Mouse (Mus musculus) hindbrain, postnatal 0 days (tissue): ENCODE data around the gene Tent5c. TPM values are rescaled to one million over a fixed set of nuclear protein-coding genes. Genes with fewer than 3 reads are reported as not detected.
A peak's percentile ranks its signal among the peaks of the same experiment; 100 is the strongest.

Experiments
- ATAC-seq: fragments of 200-750 bp; cut with Nextera tagmentation; 2 replicates; pipeline ENCODE4 v1.8.0; 2017; ENCODE audit warnings: mild to moderate bottlenecking, moderate TSS enrichment, moderate library complexity
- DNase-seq: peaks from one replicate; pipeline ENCODE4 v3.0.0-alpha.2; 2015; ENCODE audit warnings: low spot score
- H3K27ac ChIP-seq: fragments of 300-500 bp; sonication (generic); 2 replicates; pipeline ENCODE4 v1.5.1; 2014; ENCODE audit warnings: mild to moderate bottlenecking
- H3K27me3 ChIP-seq: fragments of 300-500 bp; sonication (generic); 2 replicates; pipeline ENCODE4 v1.6.1; 2014; ENCODE audit warnings: low read length, mixed read lengths; ENCODE audit not compliant: insufficient read depth
- H3K36me3 ChIP-seq: fragments of 300-500 bp; sonication (generic); 2 replicates; pipeline ENCODE4 v1.6.1; 2014; ENCODE audit warnings: low read length, mixed read lengths; ENCODE audit not compliant: insufficient read depth
- H3K4me1 ChIP-seq: fragments of 300-500 bp; sonication (generic); 2 replicates; pipeline ENCODE4 v1.6.1; 2014; ENCODE audit warnings: antibody characterized with exemption, low read length, mixed read lengths; ENCODE audit not compliant: insufficient read depth
- H3K4me2 ChIP-seq: fragments of 300-500 bp; sonication (generic); 2 replicates; pipeline ENCODE4 v1.6.1; 2014; ENCODE audit warnings: low read depth, mild to moderate bottlenecking, low read length, moderate library complexity, mixed read lengths
- H3K4me3 ChIP-seq: fragments of 300-500 bp; sonication (generic); 2 replicates; pipeline ENCODE4 v1.5.1; 2014; ENCODE audit warnings: low read length
- H3K9ac ChIP-seq: fragments of 300-500 bp; sonication (generic); replicated peaks from 2 replicates; pipeline ENCODE4 v1.6.1; 2014; ENCODE audit warnings: mild to moderate bottlenecking, low read length, moderate library complexity, mixed read lengths
- H3K9me3 ChIP-seq: fragments of 300-500 bp; sonication (generic); 2 replicates; pipeline ENCODE4 v1.6.1; 2016; ENCODE audit warnings: low read length, mixed read lengths
- CTCF ChIP-seq: IDR thresholded peaks from 2 replicates; pipeline ENCODE4 v1.5.1; 2016; ENCODE audit warnings: antibody characterized with exemption, control low read depth, low read depth
- WGBS: fragments of 180-500 bp; shearing (Covaris S2); extraction: QIAGEN DNeasy Blood & Tissue Kit; methylation state at CpG from one replicate; pipeline ENCODE4 v1.1.7; 2014; 5-methylcytosine and 5-hydroxymethylcytosine counted together
- polyA plus RNA-seq: library from polyadenylated mRNA; unstranded; fragments of >200 nt; fragmentation: Nextera tagmentation; extraction: Ambion mirVana; gene quantifications from 2 replicates; pipeline ENCODE4 v1.2.1, GENCODE M21; 2015
- total RNA-seq: library from RNA; depleted of rRNA; stranded (reverse); fragments of >200 nt; gene quantifications from 2 replicates; pipeline ENCODE4 v1.2.3, GENCODE M21; 2014

The Tent5c gene
- total and polyA plus RNA-seq, 2 experiments from 2014 or later = 1.2 to 3.7 TPM

- H3K27me3 ChIP-seq = no peaks in the 10 kb centered on the region
- no peak overlapping the region for H3K4me3 ChIP-seq
- WGBS = 75% methylated on average over 6 of the region's 6 CpGs
- no peaks in the 10 kb centered on the region for H3K9me3 ChIP-seq
- ATAC-seq (no peak), DNase-seq (no peak)
- no peak overlapping the region for H3K27ac ChIP-seq
- H3K9ac ChIP-seq = no peak overlapping the region
- no peak overlapping the region for H3K4me2 ChIP-seq
- H3K4me1 ChIP-seq = no peaks in the 10 kb centered on the region
- TF ChIP-seq CTCF = no peak
- H3K36me3 ChIP-seq = no peaks in the 10 kb centered on the region
Measured at GRCm38 (mm10) chr3:100503882-100504281, 14.8 kb upstream of the Tent5c start.

- Histone ChIP-seq H3K9me3 (no peaks in the 10 kb centered on the region), H3K9ac (no peak overlapping the region), H3K27me3 (no peaks in the 10 kb centered on the region), H3K4me1 (no peaks in the 10 kb centered on the region), H3K4me3 (no peak overlapping the region), H3K36me3 (no peaks in the 10 kb centered on the region), H3K4me2 (no peak overlapping the region), H3K27ac (no peak overlapping the region)
- no peak for TF ChIP-seq CTCF
- WGBS = 86% methylated on average over 6 of the region's 6 CpGs
- ATAC-seq (no peak), DNase-seq (no peak)
Measured at GRCm38 (mm10) chr3:100502516-100502915, 13.4 kb upstream of the Tent5c start.

GRCm38 (mm10) chr3:100501899-100502298 lies 12.8 kb upstream of the Tent5c start:
- no peak overlapping the region for H3K9ac ChIP-seq
- no peaks in the 10 kb centered on the region for H3K9me3 ChIP-seq
- no peak for ATAC-seq
- no peaks in the 10 kb centered on the region for H3K4me1 ChIP-seq
- no peaks in the 10 kb centered on the region for H3K27me3 ChIP-seq
- DNase-seq = no peak
- no peak overlapping the region for H3K4me2 ChIP-seq
- no peak overlapping the region for H3K4me3 ChIP-seq
- no peak overlapping the region for H3K27ac ChIP-seq
- TF ChIP-seq CTCF = no peak
- no peaks in the 10 kb centered on the region for H3K36me3 ChIP-seq

GRCm38 (mm10) chr3:100496081-100496480 lies 7.0 kb upstream of the Tent5c start:
- Histone ChIP-seq H3K27ac (no peak overlapping the region), H3K9me3 (no peaks in the 10 kb centered on the region), H3K4me3 (no peak overlapping the region), H3K36me3 (no peaks in the 10 kb centered on the region), H3K27me3 (no peaks in the 10 kb centered on the region), H3K4me2 (no peak overlapping the region), H3K9ac (no peak overlapping the region), H3K4me1 (no peaks in the 10 kb centered on the region)
- 62% methylated on average over 3 of the region's 3 CpGs for WGBS
- DNase-seq (no peak), ATAC-seq (no peak)
- no peak for TF ChIP-seq CTCF

- no peaks in the 10 kb centered on the region for H3K4me1 ChIP-seq
- H3K4me3 ChIP-seq = no peak overlapping the region
- DNase-seq (no peak), ATAC-seq (0 out of 2 replicates have a peak, but pooled peaks have one; percentile 12)
- H3K27me3 ChIP-seq = no peaks in the 10 kb centered on the region
- no peak overlapping the region for H3K27ac ChIP-seq
- H3K9me3 ChIP-seq = no peaks in the 10 kb centered on the region
- no peaks in the 10 kb centered on the region for H3K36me3 ChIP-seq
- TF ChIP-seq CTCF = no peak
- H3K9ac ChIP-seq = no peak overlapping the region
- WGBS = 88% methylated on average over 16 of the region's 16 CpGs
- H3K4me2 ChIP-seq = no peak overlapping the region
Measured at GRCm38 (mm10) chr3:100495456-100495855, 6.3 kb upstream of the Tent5c start.

- no peak for ATAC-seq
- no peaks in the 10 kb centered on the region for H3K9me3 ChIP-seq
- H3K4me1 ChIP-seq = no peaks in the 10 kb centered on the region
- H3K36me3 ChIP-seq = no peaks in the 10 kb centered on the region
- no peak overlapping the region for H3K4me3 ChIP-seq
- H3K4me2 ChIP-seq = no peak overlapping the region
- H3K27me3 ChIP-seq = no peaks in the 10 kb centered on the region
- H3K27ac ChIP-seq = no peak overlapping the region
- no peak for DNase-seq
- H3K9ac ChIP-seq = no peak overlapping the region
- WGBS = 80% methylated on average over 5 of the region's 5 CpGs
- no peak for TF ChIP-seq CTCF
Measured at GRCm38 (mm10) chr3:100494912-100495311, 5.8 kb upstream of the Tent5c start.

- DNase-seq = no peak
- peaks cover 10% of the 10 kb centered on the region for H3K27me3 ChIP-seq
- H3K4me2 ChIP-seq = peak overlapping the region; percentile 99
- H3K4me3 ChIP-seq = no peak overlapping the region
- no peak overlapping the region for H3K27ac ChIP-seq
- no peak for TF ChIP-seq CTCF
- 17% methylated on average over 4 of the region's 4 CpGs for WGBS
- ATAC-seq = no peak
- peaks cover 6% of the 10 kb centered on the region; the same call in 1 of the 2 replicates for H3K4me1 ChIP-seq
- H3K36me3 ChIP-seq = no peaks in the 10 kb centered on the region
- no peaks in the 10 kb centered on the region for H3K9me3 ChIP-seq
- no peak overlapping the region for H3K9ac ChIP-seq
Measured at GRCm38 (mm10) chr3:100490010-100490300, 831 bp upstream of the Tent5c start.
